Mouse (Mus musculus) gastrocnemius, adult 2 months (tissue): ENCODE results near the gene Chrna1. TPM values are rescaled to one million over a fixed set of nuclear protein-coding genes. Genes with fewer than 3 reads are reported as not detected.
A peak's percentile ranks its signal among the peaks of the same experiment; 100 is the strongest.

Source experiments
- DNase-seq: peaks from one replicate; pipeline ENCODE4 v3.0.0; 2022
- H3K27ac ChIP-seq: fragments of 200-600 bp; 2 replicates; pipeline ENCODE4 v1.8.1; 2022; ENCODE audit warnings: mild to moderate bottlenecking
- H3K4me3 ChIP-seq: fragments of 200-600 bp; 2 replicates; pipeline ENCODE4 v1.8.1; 2022; ENCODE audit warnings: mild to moderate bottlenecking, moderate library complexity
- CTCF ChIP-seq: fragments of 200-600 bp; IDR thresholded peaks from 2 replicates; pipeline ENCODE4 v1.8.1; 2022; ENCODE audit warnings: antibody characterized with exemption, mild to moderate bottlenecking, moderate library complexity
- intact Hi-C: fragments of 180-260 bp; cut with DNase I; formaldehyde crosslinking; loops from one replicate; pipeline ENCODE4 v1.15.1; 2025
- long read RNA-seq, 2 experiments: library from polyadenylated mRNA; stranded (forward); transcript quantifications; one replicate each; pipeline ENCODE4 v2.0.0; 2021
- total RNA-seq, 2 experiments: library from RNA; stranded (reverse); gene quantifications; 2 replicates each; pipeline ENCODE4 v1.2.3; 2021

The Chrna1 gene
- total RNA-seq, result 1 to 10 TPM; 4.5 to 6.2 TPM
- long read RNA-seq, experiment 1, full-length matches to known transcripts, result 18 of 19 reads
- long read RNA-seq, experiment 1, partial matches to known transcripts, result 1 of 19 reads
- long read RNA-seq, experiment 1, other reads (novel, unspliced or antisense), result 0 of 19 reads
- long read RNA-seq, experiment 2, full-length matches to known transcripts, result 20 of 22 reads
- long read RNA-seq, experiment 2, partial matches to known transcripts, result 2 of 22 reads
- long read RNA-seq, experiment 2, other reads (novel, unspliced or antisense), result 0 of 22 reads

- peak within 1 kb of the TSS; percentile 38 for H3K4me3 ChIP-seq
- peak; percentile 43 for DNase-seq
- intact Hi-C loops, result loop anchor here (5.0 to 10.0 kb wide), 2 partner anchors 167 to 415 kb away; no protein-coding TSS in a partner anchor
- H3K27ac ChIP-seq, result peak within 1 kb of the TSS; percentile 4; the same call in 1 of the 2 replicates
- no peak for TF ChIP-seq CTCF
These were observed at the start of gene Chrna1 for GRCm38 (mm10) chr2:73580166-73580565. TSS of gene Chrna1 (minus strand) at chr2:73580338.

DNA sequence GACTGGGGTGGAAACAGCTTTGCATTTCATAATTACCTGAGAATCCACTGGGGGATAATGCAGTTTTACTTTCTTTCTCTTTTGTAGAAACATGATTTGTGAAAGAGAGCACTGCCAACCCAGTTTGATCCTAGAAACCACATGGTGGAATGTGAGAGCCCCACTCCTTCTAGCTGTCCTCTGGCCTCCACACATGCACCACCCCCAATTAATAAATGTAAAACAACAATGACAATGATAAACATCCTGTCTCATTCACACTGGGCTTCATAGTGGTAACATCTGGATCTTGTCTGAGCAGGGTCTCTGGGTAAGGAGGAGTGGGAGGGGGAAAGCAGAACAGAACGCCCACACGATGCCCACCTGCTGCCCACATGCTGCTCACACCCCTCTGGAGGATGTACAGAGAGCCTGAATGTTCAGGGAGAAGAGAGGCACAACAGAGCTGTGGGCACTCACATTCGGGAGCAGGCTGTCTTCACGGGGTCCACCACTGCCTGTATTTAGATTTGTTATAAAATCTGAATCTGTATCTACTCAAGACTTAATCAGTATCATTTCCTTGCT lies 38.4 kb upstream of the Chrna1 start:
- Histone ChIP-seq H3K4me3 (no peak overlapping the region), H3K27ac (no peak overlapping the region)
- DNase-seq, result no peak
- TF ChIP-seq CTCF, result no peak
- intact Hi-C loops, result no loop called here

- Histone ChIP-seq H3K27ac (no peak overlapping the region), H3K4me3 (no peak overlapping the region)
- DNase-seq, result no peak
- no peak for TF ChIP-seq CTCF
- intact Hi-C loops, result no loop called here
These were observed 36.4 kb upstream of the Chrna1 start for GRCm38 (mm10) chr2:73616434-73617057.

DNA sequence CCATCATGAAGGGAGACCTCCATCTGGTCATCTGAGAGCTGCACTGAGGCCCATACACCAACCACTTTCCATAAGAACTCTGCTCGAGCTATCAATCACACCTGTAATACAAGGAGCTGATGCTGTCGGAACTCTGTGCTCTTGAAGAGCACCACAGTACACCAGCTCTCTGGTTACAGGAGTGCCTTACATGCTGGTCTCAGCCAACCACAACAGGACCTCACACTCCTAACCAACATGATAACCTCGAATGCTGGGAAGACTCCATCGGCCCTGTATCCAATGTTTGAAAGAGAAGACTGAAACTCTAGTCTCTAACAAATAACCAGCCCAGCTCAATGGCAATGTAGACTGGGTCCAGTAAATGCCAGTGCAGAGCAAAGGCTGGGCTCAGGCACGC lies 35.3 kb upstream of the Chrna1 start:
- Histone ChIP-seq H3K27ac (no peak overlapping the region), H3K4me3 (no peak overlapping the region)
- no peak for TF ChIP-seq CTCF
- DNase-seq, result peak; percentile 25
- intact Hi-C loops, result no loop called here

- H3K27ac ChIP-seq, result no peak overlapping the region
- no peak overlapping the region for H3K4me3 ChIP-seq
- no peak for TF ChIP-seq CTCF
- DNase-seq, result no peak
- intact Hi-C loops, result no loop called here
These were observed 34.2 kb upstream of the Chrna1 start for GRCm38 (mm10) chr2:73614303-73614702.

DNA sequence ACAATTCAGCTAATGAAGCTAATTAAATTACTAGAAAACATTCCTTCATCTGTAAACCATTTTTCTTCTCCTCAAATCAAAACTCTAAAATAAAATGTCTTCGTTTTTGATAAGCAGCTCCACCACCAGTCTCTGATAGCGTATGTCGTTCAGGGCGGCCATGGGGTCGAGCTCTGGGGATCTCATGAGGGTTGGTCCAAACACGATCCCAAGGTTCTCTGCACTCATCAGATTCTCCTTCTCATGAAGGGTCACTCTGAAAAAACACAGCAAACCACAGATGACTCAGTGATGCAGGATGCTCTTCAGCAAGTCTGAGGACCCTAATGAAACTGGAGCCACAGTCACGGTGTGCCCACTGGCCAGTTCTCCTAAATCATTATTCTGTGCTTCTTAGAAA lies 32.8 kb upstream of the Chrna1 start:
- Histone ChIP-seq H3K4me3 (no peak overlapping the region), H3K27ac (no peak overlapping the region)
- intact Hi-C loops, result no loop called here
- no peak for TF ChIP-seq CTCF
- no peak for DNase-seq

DNA sequence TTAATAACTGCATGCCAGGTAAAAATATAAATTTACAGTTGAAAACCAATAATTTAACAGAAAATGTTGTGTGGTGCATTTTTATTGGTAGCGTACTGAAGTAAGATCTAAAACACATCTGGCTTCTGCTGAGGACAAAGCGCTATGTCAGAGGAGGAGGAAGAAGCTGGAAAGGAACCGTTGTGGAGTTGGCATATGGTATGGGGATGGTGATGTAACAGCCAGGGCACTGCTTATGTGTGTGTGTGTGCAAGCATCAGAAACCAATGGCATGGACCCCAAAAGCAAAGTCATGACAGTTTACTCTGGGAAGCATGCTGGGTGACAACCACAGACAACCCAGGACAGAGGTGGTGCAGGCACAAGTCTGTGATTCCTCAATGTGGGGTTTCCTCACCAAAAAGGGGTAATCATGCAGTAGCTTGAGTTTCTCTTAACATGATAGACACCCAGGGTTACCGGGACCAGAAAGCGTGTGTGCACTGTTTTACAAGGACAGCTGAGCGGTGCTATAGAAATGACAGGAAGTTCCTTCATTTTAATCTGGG lies 32.3 kb upstream of the Chrna1 start:
- H3K27ac ChIP-seq, result no peak overlapping the region
- intact Hi-C loops, result no loop called here
- no peak for DNase-seq
- H3K4me3 ChIP-seq, result no peak overlapping the region
- no peak for TF ChIP-seq CTCF

GRCm38 (mm10) chr2:73611798-73612197 lies 31.7 kb upstream of the Chrna1 start:
- intact Hi-C loops, result no loop called here
- Histone ChIP-seq H3K27ac (no peak overlapping the region), H3K4me3 (no peak overlapping the region)
- no peak for TF ChIP-seq CTCF
- DNase-seq, result no peak

DNA sequence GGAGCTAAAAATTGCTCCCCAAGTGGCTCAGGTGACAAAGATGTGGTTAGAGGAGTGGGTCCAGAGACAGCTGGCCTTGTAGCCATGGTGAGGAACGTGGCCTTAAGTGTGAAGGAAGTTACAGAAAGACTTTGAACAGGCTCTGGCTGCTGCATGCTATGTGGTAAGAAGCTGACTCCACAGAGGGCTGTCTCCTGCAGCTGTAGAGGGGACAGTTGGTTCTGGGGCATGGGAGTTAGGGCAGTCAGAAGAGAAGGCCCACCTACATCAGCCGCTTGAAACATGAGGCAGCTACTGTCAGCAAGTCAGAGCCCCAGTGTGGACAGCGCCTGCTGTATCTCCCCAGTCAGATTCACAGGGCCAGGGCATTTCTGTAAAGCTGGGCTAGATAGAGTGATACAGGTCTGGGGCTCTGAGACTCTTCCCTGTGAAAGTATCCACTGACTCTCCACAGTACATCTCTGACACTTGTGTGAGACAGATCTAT lies 29.6 kb upstream of the Chrna1 start:
- no peak overlapping the region for H3K27ac ChIP-seq
- TF ChIP-seq CTCF, result no peak
- no peak for DNase-seq
- no peak overlapping the region for H3K4me3 ChIP-seq
- intact Hi-C loops, result no loop called here

DNA sequence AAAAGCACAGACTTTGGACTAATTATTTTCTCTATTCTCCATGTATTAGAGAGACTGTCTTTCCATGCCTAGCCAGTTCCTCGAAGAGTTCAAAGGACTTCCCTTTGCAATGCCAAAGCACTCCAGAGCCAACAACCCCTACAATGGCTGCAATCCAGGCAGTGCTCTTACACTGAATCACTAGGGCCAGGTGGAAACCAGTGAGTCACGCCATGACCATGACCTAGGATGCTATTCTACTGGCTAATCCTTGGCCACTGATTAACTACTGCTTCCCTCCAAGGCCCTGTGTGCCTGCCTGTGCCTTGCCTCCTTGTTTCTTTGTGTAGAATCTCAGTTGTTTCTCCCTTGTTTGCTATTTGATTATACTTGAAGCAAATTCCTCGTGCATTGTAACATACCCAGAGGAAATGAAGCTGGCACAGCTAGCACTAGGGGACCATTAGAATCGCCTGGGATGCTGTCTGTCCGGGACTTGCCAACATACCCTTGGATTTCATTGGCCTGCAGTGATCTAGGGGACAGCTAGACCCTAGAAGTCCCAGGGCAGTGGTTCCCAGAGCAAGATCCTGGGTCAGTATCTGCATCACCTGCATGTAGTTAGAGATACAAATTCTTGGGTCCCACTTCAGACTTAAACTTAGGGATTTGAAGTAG lies 29.1 kb upstream of the Chrna1 start:
- intact Hi-C loops, result no loop called here
- Histone ChIP-seq H3K27ac (no peak overlapping the region), H3K4me3 (no peak overlapping the region)
- DNase-seq, result no peak
- no peak for TF ChIP-seq CTCF

DNA sequence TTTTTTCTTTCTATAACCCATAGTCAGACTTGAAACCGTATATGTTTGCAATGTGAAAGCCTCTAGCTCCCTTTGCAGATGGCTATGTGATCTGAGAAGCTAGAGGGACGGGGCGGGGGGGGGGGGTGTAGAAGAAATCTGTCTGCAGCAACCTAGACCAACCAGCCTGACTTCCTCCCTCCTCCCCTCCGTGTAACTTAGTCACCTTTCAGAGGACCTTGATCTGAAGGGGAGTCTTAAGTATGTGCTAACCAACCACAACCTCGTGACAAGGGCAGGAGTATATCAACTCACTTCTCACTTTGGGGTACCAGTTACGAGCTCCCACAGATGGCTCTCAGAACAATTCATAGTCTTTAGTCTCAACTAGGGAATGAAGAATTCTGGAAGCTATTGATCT lies 28.3 kb upstream of the Chrna1 start:
- H3K4me3 ChIP-seq, result no peak overlapping the region
- no peak overlapping the region for H3K27ac ChIP-seq
- intact Hi-C loops, result no loop called here
- DNase-seq, result no peak
- no peak for TF ChIP-seq CTCF

DNA sequence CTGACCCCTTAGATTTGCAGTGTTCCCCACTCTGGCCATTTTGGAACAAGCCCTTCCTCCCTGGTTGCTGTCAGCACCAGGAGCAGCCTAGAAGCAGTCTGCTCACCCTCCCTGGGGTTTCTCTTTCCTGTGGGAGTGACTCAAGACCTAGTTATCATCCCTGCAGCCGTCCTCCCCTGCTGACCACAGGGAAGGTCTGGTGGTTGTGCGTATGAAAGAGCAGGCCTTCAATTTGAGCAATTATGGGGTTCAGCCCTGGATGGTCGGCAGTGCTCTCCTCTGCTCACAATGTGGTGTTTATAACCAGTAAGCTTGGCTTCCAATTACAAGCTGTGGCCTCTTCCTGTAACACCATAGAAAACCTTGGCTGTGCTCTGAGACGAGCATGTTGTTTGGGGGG lies 27.5 kb upstream of the Chrna1 start:
- Histone ChIP-seq H3K4me3 (no peak overlapping the region), H3K27ac (no peak overlapping the region)
- intact Hi-C loops, result no loop called here
- TF ChIP-seq CTCF, result no peak
- DNase-seq, result no peak

DNA sequence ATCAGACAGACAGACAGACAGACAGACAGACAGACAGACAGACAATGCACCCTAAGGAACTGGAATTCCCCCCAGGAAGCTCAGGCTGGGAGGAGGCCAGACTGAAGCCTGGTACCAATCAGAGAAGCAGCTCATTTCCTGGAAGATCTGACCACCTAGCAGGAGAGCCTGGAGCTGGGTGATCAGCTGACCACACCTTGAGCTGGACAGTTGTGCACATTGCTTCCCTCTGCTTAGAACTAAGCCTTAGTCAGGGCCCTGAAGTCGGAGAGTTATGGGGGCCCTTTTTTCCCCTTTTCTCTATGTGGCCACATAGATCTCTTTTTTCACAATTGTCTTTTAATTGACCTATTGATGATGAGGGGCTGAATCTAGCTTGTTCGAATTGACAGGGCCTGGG lies 27.0 kb upstream of the Chrna1 start:
- intact Hi-C loops, result no loop called here
- no peak for TF ChIP-seq CTCF
- DNase-seq, result no peak
- Histone ChIP-seq H3K4me3 (no peak overlapping the region), H3K27ac (no peak overlapping the region)
